Mouse (Mus musculus) stomach, embryonic 16.5 days (tissue): ENCODE measurements around the gene Sycp2. TPM values are rescaled to one million over a fixed set of nuclear protein-coding genes. Genes with fewer than 3 reads are reported as not detected.

ENCODE experiments used
- ATAC-seq: fragments of 200-750 bp; cut with Nextera tagmentation; 2 replicates; pipeline ENCODE4 v1.8.0; 2017; ENCODE audit warnings: moderate number of reproducible peaks, moderate TSS enrichment; ENCODE audit not compliant: insufficient read depth, low FRiP score
- H3K27ac ChIP-seq: fragments of 300-500 bp; sonication (generic); 2 replicates; pipeline ENCODE4 v1.5.1; 2014; ENCODE audit warnings: low read length
- H3K27me3 ChIP-seq: fragments of 300-500 bp; sonication (generic); 2 replicates; pipeline ENCODE4 v1.6.1; 2014; ENCODE audit warnings: low read length, control low read depth, mixed read lengths; ENCODE audit not compliant: control insufficient read depth, insufficient read depth
- H3K36me3 ChIP-seq: fragments of 300-500 bp; sonication (generic); 2 replicates; pipeline ENCODE4 v1.6.1; 2014; ENCODE audit warnings: low read length; ENCODE audit not compliant: control insufficient read depth, insufficient read depth
- H3K4me1 ChIP-seq: fragments of 300-500 bp; sonication (generic); 2 replicates; pipeline ENCODE4 v1.6.1; 2014; ENCODE audit warnings: low read length, control low read depth, mixed read lengths; ENCODE audit not compliant: control insufficient read depth, insufficient read depth
- H3K4me2 ChIP-seq: fragments of 300-500 bp; sonication (generic); 2 replicates; pipeline ENCODE4 v1.6.1; 2014; ENCODE audit warnings: low read depth, low read length, mixed read lengths
- H3K4me3 ChIP-seq: fragments of 300-500 bp; sonication (generic); replicated peaks from 2 replicates; pipeline ENCODE4 v1.5.1; 2014; ENCODE audit warnings: mild to moderate bottlenecking, low read length
- H3K9ac ChIP-seq: fragments of 300-500 bp; sonication (generic); 2 replicates; pipeline ENCODE4 v1.6.1; 2014; ENCODE audit warnings: low read length
- H3K9me3 ChIP-seq: fragments of 300-500 bp; sonication (generic); replicated peaks from 2 replicates; pipeline ENCODE4 v1.6.1; 2016; ENCODE audit warnings: low read length, control low read depth; ENCODE audit not compliant: control insufficient read depth
- WGBS: fragments of 180-500 bp; shearing (Covaris S2); extraction: QIAGEN DNeasy Blood & Tissue Kit; methylation state at CpG from one replicate; pipeline ENCODE4 v1.1.7; 2014; 5-methylcytosine and 5-hydroxymethylcytosine counted together
- polyA plus RNA-seq: library from polyadenylated mRNA; unstranded; fragments of >200 nt; fragmentation: Nextera tagmentation; extraction: Ambion mirVana; gene quantifications from 2 replicates; pipeline ENCODE4 v1.2.1, GENCODE M21; 2015

Gene Sycp2
- polyA plus RNA-seq, 1 experiment from 2014 or later = 0.23 TPM

DNA sequence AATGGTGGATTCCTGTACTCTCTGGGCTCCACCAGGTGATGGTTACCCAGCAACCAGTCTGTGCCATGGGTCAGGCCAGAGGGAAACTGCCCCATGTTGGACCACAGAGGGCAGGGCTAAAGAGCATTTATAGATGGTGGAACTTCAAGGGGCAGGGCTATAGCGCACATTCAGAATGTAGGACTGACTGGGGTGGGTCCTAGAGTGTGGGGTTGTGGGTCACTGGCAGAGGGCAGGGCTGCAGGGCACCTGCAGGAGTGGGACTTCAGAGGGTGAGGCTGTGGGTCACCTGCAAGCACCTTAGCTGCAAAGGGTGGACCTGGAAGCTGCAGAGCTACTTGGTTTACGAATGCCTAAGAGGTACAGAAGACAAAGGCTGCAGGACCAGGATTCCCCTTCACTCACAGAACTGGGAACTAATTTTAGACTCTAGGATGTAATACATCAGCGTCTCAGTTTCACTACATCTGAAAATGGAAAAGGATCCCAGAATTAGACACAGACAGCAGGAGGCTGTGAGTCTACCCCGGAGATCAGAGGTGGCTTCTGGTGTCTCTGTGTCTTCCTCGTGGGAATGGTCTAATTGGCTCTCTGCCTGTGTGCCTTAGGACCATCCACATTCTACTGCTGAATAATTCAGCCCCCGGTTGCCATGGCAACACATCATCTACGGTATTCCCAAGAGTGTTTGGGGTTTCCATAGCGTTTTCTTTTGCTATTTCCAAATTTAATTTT is 103.9 kb downstream of the Sycp2 start:
- no peak overlapping the region for H3K9ac ChIP-seq
- H3K4me1 ChIP-seq = no peaks in the 10 kb centered on the region
- no peaks in the 10 kb centered on the region for H3K27me3 ChIP-seq
- no peak overlapping the region for H3K4me3 ChIP-seq
- H3K36me3 ChIP-seq = no peaks in the 10 kb centered on the region
- H3K27ac ChIP-seq = no peak overlapping the region
- H3K4me2 ChIP-seq = no peak overlapping the region
- 67% methylated on average over 8 of the region's 8 CpGs for WGBS
- ATAC-seq = no peak
- H3K9me3 ChIP-seq = no peaks in the 10 kb centered on the region

Other genes starting within 250 kb of the Sycp2 start
- gene Ppp1r3d, start 6.8 kb upstream of the Sycp2 start, polyA plus RNA-seq = 3.3 and 4.2 TPM in 2 replicates
- gene Fam217b, start 6.8 kb upstream of the Sycp2 start, polyA plus RNA-seq = 3.7 and 4.0 TPM in 2 replicates
- 0.52 and 0.80 TPM in 2 replicates for gene Cdh26, start 22.8 kb upstream of the Sycp2 start, polyA plus RNA-seq